Mouse (Mus musculus) E14TG2a.4 (cell line): ENCODE measurements around the gene Cabcoco1.
A peak's percentile ranks its signal among the peaks of the same experiment; 100 is the strongest.

Source experiments
- H3K27me3 ChIP-seq: 2 replicates; pipeline ENCODE4 v1.6.1; 2014; ENCODE audit warnings: low read length, control low read depth; ENCODE audit not compliant: insufficient read depth
- H3K36me3 ChIP-seq: 2 replicates; pipeline ENCODE4 v1.6.1; 2014; ENCODE audit warnings: low read length, control low read depth; ENCODE audit not compliant: insufficient read depth
- H3K4me1 ChIP-seq: replicated peaks from 2 replicates; pipeline ENCODE4 v1.6.1; 2014; ENCODE audit warnings: low read depth, low read length, control low read depth
- H3K4me3 ChIP-seq: replicated peaks from 2 replicates; pipeline ENCODE4 v1.5.1; 2014; ENCODE audit warnings: mild to moderate bottlenecking, low read length
- H3K9me3 ChIP-seq: 2 replicates; pipeline ENCODE4 v1.6.1; 2014; ENCODE audit warnings: low read length, control low read depth
- CTCF ChIP-seq: conservative IDR thresholded peaks from 2 replicates; pipeline ENCODE4 v1.5.1; 2014; ENCODE audit warnings: low read length
- NANOG ChIP-seq: IDR thresholded peaks from 2 replicates; pipeline ENCODE4 v1.6.1; 2014; ENCODE audit warnings: borderline replicate concordance, low read length, mixed read lengths
- POU5F1 ChIP-seq: IDR thresholded peaks from 2 replicates; pipeline ENCODE4 v1.6.1; 2014; ENCODE audit warnings: low read length, borderline replicate concordance

Gene Cabcoco1

DNA sequence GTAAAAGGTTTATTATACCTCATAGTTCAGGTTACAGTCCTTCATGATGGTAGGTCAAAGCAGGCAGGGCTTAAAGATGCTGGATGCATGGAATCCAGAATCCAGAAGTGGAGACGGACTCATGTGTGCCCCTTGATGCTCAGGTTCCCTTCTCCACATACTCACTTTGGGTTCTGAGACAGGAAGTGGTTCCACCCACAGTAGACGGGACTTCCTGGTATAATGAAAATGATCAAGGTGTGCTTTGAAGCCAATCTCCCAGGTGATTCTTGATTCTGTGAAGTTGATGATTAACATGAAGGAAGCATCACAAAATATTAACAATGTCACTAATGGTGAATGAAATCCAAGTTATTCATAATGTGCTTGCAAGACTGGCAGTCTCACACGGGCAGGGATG lies 12.0 kb upstream of the Cabcoco1 start:
- no peak overlapping the region for H3K4me3 ChIP-seq
- H3K36me3 ChIP-seq, result no peaks in the 10 kb centered on the region
- H3K9me3 ChIP-seq, result no peaks in the 10 kb centered on the region
- TF ChIP-seq NANOG (no peak), POU5F1 (no peak), CTCF (no peak)
- H3K27me3 ChIP-seq, result no peaks in the 10 kb centered on the region
- H3K4me1 ChIP-seq, result no peaks in the 10 kb centered on the region

GRCm38 (mm10) chr10:68552556-68552955 lies 10.9 kb upstream of the Cabcoco1 start:
- no peaks in the 10 kb centered on the region for H3K9me3 ChIP-seq
- H3K27me3 ChIP-seq, result no peaks in the 10 kb centered on the region
- H3K4me3 ChIP-seq, result no peak overlapping the region
- H3K36me3 ChIP-seq, result no peaks in the 10 kb centered on the region
- no peaks in the 10 kb centered on the region for H3K4me1 ChIP-seq
- TF ChIP-seq NANOG (no peak), POU5F1 (no peak), CTCF (no peak)

- Histone ChIP-seq H3K36me3 (no peaks in the 10 kb centered on the region), H3K27me3 (no peaks in the 10 kb centered on the region), H3K4me1 (no peaks in the 10 kb centered on the region), H3K9me3 (peaks cover 3% of the 10 kb centered on the region; the same call in 1 of the 2 replicates), H3K4me3 (no peak overlapping the region)
- TF ChIP-seq NANOG (no peak), CTCF (no peak), POU5F1 (no peak)
Observed at GRCm38 (mm10) chr10:68551316-68551715, 9.6 kb upstream of the Cabcoco1 start.

- Histone ChIP-seq H3K9me3 (peaks cover 3% of the 10 kb centered on the region; the same call in 1 of the 2 replicates), H3K27me3 (no peaks in the 10 kb centered on the region), H3K36me3 (no peaks in the 10 kb centered on the region), H3K4me1 (no peaks in the 10 kb centered on the region), H3K4me3 (no peak overlapping the region)
- TF ChIP-seq POU5F1 (no peak), NANOG (no peak), CTCF (no peak)
Observed at GRCm38 (mm10) chr10:68550668-68551267, 9.1 kb upstream of the Cabcoco1 start.

DNA sequence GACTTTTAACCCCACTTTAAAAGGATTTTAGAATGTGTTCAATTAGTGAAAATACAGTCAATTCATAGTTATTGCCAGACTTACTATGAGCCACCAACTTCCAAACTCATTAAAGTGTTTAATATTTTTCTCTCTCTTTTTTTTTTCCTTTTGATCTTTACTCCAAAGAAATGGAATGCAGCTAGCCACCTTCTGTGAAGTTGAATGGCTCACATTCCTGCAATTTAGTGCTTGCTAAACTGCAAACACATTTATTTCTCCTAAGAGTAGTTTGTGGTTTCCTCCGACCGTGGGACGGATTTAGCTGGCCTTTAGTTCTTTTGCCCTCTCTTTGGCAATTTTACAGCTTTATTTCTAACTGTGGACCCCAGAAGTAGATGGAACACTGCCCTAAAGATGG lies 1.4 kb upstream of the Cabcoco1 start:
- Histone ChIP-seq H3K36me3 (no peaks in the 10 kb centered on the region), H3K27me3 (no peaks in the 10 kb centered on the region), H3K4me3 (no peak overlapping the region), H3K9me3 (peaks cover 3% of the 10 kb centered on the region; the same call in 1 of the 2 replicates), H3K4me1 (peaks cover 24% of the 10 kb centered on the region)
- no peak for TF ChIP-seq CTCF
- TF ChIP-seq POU5F1, result no peak
- TF ChIP-seq NANOG, result no peak

DNA sequence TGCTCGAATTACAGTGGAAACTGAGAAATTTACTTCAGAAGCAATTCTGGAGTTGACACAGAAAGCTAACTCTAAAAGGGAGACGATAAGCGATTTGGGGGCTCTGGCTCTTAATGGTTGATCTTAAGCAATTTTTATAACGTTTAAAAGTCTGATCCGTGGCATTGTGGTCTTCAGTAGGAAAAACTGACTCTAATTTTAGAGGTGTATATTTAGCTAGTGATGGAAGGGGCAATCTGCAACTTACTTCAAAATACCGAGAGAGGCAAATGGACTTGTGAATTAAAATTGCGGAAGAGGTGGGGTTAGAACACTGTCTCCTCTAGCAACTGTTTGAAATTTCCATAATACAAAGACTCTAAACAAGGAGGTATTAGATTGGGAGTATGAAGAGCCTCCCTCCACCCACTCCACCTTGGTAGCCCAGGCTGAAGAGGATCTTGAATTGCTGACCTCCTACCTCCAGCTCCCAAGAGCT lies 286 bp upstream of the Cabcoco1 start:
- H3K36me3 ChIP-seq, result no peaks in the 10 kb centered on the region
- H3K27me3 ChIP-seq, result no peaks in the 10 kb centered on the region
- no peak for TF ChIP-seq POU5F1
- no peak for TF ChIP-seq NANOG
- TF ChIP-seq CTCF, result no peak
- H3K4me1 ChIP-seq, result peaks cover 24% of the 10 kb centered on the region
- H3K4me3 ChIP-seq, result peak overlapping the region; percentile 49; the same call in 1 of the 2 replicates
- peaks cover 3% of the 10 kb centered on the region; the same call in 1 of the 2 replicates for H3K9me3 ChIP-seq

GRCm38 (mm10) chr10:68540612-68541011 lies 1.1 kb downstream of the Cabcoco1 start:
- Histone ChIP-seq H3K4me3 (no peak overlapping the region), H3K36me3 (no peaks in the 10 kb centered on the region), H3K9me3 (no peaks in the 10 kb centered on the region), H3K4me1 (peaks cover 24% of the 10 kb centered on the region), H3K27me3 (no peaks in the 10 kb centered on the region)
- TF ChIP-seq NANOG, result no peak

DNA sequence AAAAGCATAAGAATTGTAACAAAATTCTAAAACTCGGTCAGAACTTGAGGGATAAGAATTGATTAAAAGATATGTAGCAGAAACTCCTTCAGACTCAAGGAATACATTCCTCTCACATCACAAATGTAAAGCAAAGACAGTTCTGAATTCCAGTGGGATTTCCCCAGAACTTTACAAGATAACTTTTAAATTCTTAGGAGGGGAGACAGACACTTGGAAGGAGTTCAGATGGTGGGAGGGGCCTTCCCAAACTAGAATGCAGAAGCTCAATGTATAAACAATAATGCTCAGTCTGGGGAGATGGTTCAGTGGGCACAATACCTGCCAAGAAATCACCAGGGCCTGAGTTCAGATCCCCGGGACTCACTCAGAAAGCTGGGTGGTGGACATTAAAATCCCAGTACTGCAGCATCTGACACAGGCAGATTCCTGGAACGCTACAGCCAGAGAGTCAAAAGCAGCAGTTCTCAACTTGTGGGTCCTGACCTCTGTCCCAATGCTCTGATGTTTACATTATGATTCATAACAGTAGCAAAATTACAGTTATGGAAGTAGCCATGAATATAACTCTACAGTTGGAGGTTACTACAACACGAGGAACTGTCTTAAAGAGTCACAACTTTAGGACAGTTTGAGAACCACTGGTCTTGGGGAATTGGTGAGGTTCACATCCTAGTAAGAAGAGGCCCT lies 4.3 kb downstream of the Cabcoco1 start:
- no peak for TF ChIP-seq CTCF
- TF ChIP-seq NANOG, result no peak
- TF ChIP-seq POU5F1, result no peak
- peaks cover 22% of the 10 kb centered on the region for H3K4me1 ChIP-seq
- peaks cover 16% of the 10 kb centered on the region for H3K9me3 ChIP-seq
- no peak overlapping the region for H3K4me3 ChIP-seq
- H3K27me3 ChIP-seq, result no peaks in the 10 kb centered on the region
- no peaks in the 10 kb centered on the region for H3K36me3 ChIP-seq
